Mouse (Mus musculus) mesoderm, embryonic 11.5 days (tissue): ENCODE data around the gene Pgs1.

ENCODE experiments used
- DNase-seq: peaks from one replicate; pipeline ENCODE4 v3.0.0-alpha.2; 2012; ENCODE audit warnings: low read depth, low spot score

Pgs1 gene

DNA sequence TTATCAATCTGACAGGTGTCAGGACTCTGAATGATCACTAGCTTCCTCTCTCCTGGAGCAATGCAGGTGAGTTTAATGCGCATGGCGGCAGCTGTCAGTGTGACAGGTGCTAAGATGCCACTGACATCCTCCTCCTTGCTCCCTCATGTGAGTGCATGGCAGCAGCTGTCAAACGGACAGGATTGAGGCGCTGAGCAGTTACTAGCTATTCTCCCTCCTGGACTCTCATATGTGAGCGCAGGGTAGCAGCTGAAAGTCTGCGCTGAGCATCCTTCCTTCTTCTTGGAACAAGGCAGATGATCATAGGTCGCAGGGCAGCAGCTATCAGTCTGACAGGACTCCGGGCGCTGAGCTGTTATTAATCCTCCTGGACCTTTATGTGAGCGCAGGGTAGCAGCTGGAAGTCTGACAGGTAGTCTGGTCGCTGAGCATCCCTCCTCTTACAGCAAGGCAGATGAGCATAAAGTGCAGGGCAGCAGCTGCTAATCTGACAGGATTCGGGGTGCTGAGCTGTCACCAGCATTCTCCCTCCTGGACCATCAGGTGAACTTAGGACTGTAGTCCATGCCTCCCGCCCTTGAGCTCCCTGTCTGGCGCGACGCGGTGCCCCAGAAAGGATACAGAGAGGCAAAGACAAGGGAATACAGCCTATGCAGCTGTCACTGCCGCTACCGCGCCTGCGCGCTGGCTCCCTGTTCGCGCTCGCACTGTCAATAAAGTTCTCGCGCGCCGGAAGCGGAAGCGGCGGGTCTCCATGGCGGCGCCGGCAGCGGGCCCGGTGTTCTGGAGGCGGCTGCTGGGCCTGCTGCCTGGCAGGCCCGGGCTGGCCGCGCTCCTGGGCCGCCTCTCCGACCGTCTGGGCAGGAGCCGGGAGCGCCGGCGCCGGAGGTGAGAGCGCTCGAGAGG lies at the start of gene Pgs1:
Gene Pgs1, plus strand, starts transcription at position 167 of the 906 bp plus-strand sequence.
- DNase-seq = peak; percentile 93

DNA sequence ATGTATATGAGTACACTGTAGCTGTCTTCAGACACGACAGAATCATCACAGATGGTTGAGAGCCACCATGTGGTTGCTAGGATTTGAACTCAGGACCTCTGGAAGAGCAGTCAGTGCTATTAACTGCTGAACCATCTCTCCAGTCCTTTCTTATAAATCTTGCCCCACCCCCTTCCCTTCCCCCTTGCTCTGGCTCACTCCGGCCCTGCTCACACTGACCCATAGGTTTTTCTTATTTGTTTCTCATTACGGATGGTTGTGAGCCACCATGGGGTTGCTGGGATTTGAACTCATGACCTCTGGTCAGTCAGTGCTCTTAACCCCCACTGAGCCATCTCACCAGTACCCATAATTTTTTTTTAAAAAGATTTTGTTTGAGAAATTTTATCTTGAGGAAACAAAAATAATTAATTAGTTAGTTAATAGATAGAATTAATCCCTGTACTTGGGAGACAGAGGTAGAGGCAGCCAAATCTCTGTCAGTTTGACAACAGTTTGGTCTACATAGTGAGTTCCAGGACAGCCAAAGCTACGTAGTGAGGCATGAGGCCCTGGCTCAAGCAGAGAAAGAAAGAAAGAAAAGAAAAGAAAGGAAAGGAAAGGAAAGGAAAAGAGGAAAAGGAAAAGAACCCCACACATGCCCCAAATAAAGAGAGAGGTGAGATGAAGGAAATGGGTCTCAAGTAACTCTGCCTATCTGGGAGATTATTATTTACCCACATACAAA lies 46.9 kb upstream of the Pgs1 start:
- DNase-seq = no peak

DNA sequence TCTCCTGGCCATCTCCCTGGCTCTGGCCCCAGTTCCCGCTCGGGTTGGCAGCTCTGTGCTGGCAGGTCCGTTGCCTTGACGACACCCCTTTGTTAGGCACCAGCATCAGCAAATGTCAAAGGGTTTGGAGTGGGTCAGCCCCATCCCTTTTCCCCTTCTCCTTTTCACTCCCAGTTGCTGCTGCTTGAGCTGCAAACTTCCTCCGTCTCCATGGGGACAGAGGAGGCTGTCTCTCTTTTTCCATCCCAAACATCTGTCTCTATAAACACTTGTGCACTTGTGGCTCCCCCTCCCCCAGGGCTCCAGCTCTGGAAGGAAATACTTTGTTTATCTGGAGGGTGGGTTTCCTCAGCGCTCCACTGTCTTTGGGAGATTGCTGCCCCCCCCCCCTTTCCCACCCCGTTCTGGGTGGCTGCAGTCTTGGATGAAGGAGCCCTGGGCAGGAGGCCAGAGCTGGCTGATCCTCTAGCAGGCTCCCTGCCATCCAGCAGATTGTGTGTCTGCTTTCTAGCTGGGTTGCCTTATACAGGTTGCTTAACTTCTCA lies 46.3 kb upstream of the Pgs1 start:
- peak; percentile 89 for DNase-seq

DNA sequence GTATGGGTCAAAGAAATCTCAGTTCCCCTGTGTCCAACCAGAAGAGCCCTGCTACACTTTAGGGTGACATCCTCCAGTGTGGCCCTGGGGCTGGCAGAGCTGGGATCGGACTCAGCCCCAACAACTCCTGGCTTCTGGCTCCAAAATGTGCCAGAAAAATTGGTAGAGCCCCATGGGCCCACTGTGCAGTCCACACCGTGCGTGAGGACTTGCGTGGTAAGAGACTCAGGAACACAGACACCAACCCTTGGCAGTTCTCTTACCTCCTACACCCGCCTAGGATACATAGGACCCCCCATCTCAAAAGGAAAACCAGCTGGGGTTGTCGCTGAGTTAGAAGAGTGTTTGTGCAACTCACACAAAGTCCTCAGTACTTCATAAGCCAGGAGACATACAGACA lies 45.2 kb upstream of the Pgs1 start:
- DNase-seq = no peak

DNA sequence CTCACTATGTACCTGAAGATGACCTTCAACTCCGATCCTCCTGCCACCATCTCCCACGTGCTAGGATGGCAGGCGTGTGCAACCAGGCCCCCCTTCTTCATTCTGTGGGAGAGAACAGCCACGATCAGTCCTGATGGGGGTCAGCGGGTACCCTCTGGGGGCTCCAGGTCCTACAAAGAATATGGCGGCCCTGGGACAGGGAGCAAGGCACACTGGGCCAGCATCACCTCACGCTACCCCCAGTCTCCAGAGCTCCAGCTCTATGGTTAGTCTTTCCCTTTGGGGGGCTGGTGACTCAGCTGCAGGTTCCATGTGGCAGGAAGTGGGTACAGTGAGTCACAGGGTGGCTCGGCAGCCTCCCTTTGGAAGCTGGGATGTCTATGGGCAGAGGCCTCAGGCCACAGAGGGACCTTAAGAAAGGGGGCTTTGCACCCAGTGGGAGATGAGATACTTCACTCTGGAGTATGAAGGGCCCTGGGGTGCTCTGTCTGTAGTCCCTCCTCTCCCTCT lies 44.7 kb upstream of the Pgs1 start:
- no peak for DNase-seq

DNA sequence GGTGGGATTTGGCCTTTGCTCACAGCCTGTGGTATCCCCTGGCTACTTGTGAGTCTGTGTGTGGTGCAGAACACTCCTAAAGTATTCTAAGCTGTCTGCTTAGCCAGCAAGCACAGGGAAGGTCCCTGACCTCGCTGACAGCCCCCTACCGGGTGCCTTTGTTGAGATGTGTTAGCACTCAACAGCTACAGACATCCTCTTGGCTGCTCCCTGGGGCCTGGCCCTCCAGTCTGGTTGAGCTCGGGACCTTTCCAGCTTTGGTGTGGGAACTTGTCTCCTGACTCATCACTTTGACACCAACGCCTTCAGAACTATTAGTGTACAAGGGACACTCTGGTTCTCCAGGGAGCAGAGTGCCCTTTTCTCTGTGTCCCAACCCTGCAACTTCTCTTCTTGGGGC lies 44.2 kb upstream of the Pgs1 start:
- no peak for DNase-seq

DNA sequence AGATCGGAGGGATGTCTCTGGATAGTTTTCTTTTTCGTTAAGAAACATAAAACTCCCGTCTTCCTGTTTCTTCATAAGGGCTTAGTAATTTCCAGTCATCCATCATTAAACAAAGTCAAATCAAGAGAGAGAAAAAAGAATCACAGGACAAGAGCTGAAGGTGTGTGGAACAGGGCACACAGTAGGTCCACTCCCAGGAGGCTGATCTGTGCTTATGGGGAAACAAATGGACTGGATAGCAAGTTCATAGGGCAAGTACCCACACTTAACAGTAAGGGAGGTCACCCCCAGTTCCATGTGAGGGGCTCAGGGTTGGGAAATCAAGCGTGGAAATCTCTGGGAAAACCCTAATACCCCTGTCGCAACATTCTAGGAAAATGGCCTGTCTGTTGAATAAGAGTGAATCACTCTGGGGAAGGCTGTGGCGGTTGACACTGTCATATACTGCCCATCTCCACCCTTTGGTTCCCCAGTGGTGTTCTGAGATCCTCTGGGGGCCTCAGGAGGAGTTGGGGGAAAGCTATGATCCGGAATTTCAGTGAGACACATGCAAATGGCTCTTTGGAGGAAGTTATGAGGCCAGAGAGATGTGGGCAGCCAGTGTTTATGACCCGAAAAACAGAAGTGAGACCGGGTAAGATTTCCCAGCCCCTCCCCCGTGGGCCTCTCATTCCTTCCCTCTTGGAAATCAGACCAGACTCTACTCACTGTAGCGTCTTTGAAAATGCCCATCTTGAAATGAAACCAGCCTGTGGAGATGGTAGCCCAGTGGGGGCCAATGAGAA lies 39.7 kb upstream of the Pgs1 start:
- no peak for DNase-seq

DNA sequence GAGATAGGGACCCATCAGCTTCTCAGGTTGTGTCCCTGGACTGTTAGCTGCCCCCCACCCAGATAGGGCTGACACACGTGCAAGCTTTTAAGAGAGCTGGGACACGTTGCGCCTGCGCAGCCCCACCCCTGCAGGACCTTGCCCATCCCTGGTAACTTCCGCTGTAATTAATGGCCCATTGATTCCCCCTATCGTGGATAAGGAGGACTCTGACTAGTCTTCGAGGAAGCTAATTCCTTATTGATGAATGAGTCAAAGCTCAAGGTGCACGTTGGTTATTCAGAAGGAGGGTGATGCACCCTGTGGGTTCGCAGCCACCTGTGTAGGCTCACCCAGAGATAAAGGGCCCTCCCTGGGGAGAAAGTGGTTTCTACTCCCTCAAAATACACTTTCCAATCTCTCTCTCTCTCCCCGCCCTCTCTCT lies 39.1 kb upstream of the Pgs1 start:
- DNase-seq = no peak

DNA sequence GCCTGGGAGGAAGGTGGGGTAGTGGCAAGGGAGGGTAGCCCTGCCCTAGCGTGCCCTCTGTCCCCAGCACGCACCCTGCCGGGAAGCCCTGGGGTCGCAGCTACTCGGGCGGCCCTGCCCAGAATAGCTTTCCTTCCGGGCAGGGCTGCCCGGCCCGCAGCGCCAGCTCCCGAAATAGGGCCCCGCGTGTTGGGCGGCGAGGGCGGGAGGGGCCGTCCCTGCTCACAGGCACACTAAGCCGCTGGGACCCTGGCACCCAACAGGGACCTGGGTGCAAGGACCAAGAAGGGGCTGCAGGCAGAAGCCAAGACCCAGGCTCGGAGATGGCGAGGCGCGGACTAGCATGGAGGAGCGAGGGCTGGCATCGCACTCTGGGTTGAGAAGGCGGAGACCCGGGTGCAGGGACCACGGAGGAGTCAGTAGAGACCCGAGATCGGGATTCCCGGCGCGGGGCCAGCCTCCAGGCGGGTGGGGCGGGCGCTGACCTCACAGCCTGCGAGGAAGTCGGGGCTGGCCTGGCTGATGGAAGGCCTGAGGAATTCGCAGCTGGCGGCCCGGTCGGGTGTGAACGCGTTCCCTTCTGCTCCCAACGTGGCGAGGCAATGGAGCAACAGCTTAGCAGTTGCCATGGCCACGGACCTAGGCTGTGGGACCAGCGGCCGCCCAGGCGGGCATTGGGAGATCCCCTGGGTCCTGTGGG lies 36.5 kb upstream of the Pgs1 start:
- peak; percentile 89 for DNase-seq

DNA sequence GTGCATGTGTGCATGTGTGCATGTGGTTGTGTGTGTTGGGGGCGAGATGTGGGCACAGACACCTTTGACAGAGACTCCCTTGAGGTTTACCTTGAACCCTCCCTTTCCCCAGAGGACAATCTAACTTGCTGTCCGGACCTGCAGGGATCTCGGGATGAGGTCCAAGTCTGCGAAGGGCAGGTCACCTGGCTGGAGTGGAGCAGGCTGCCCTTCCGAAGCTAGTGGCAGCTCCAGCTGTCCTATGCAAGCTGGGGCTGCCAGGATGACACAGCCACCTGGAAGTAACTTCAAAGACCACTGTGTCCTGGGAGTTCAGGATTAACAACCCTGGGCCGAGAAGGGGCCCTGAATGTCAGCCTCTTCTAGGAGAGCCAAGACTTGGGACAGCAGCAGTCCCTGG lies 34.7 kb upstream of the Pgs1 start:
- DNase-seq = no peak

DNA sequence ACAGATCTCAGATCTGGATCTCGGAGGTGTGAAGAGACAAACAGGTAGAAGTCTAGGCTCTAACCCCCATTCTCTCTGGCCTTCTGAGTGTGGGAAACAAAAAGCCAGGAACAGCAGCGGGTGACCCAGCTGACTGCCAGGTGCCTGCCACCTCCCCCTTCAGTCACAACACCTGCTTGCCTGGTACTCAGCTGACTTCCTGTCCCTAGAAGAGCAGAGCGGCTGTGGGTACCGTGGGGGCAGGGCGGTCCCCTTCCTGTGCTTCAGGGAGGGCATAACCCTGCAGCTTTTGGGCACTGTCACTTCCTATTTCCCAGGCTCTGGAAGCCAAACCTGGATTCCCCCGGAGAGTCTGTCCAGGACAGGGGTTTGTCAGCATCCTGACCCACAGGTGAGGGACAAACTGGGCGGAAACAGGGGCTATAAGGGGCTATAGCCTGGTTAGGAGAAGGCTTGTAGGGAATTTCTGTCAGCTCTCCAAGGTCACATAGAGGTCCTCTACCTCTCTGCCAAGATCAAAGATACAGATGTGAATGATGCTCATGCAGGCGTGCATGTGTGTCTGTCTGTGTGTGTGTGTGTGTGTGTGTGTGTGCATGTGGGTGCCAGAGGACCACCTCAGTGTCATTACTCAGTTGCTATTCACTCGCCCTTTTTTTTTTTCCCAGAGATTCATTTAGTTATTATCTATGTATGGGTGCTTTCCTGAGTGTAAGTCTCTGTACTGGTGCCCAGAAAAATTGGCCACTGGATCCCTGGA lies 33.7 kb upstream of the Pgs1 start:
- DNase-seq = no peak

DNA sequence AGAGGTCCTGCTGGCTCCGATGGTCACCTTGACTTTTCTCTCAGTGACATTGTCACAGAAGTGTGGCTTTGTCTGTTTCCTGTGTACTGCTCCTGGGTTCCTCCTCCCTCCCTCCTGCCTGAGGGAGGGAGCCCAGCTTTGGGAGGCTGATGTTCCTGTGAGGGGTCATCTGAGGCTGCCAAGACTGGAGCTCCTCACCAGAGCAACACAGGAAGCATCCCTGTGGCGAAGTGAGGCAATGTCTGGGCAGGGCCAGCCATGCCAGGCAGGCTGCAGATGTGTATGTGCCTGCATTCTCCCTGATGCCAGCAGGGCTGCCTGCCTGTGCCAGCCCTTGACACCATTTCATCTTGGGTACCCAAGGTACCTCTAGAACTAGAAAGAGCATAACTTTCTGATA lies 32.0 kb upstream of the Pgs1 start:
- no peak for DNase-seq

DNA sequence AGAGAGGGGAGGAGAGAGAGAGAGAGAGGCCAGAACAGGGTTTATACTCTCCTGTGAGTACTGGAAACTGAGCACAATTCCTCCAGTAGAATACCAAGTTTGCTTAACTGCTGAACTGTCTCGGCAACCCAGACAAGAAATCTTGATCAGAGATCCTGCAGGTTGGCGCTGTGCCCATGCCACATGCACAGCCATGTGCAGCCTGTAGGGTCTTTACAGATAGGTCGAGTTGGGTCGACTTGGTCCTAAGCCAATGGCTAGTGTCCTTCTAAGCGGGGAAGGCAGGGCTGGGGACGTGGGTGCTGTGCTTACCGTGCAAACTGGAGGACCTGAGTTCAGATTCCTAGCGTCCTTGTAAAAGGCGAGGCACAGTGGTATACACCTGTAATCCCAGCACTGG lies 31.3 kb upstream of the Pgs1 start:
- DNase-seq = no peak

DNA sequence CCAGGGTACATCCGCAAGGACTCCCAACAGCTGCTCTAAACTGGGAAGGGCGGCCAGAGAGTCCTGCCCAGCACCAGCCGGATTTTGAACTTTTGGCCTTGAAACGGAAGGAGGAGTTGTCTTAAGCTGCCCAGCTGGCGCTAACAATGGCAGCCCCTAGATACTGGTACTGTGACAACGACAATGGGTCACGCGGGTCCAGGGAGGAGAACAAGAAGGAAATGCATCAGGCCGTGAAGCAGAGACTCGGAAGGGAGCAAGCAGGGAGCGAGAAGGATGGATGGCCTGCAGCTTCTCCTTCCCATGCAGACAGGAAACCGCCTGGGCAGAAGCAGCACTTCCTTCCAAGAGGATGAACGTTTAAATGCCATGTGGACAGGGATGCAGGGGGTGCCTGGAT lies 30.5 kb upstream of the Pgs1 start:
- DNase-seq = no peak

DNA sequence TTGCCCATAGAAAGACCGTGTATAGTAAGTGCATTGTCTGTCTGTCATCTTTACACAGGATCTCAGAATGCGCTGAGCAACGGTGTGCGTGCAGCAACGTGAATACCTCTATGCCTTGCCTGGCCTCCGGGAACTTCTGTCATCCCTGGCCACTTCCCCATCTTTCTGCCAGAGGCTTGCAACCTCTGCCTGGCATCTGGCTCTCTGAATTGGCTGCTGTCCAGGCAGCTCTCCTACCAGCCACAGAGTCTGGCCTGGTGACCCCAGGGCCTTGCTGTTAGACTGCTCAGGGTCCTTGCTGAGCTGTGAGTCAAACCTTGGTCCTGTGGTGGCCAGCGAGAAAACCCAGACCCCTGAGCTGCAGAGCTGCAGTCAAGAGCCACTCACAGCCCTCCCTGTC lies 27.9 kb upstream of the Pgs1 start:
- DNase-seq = no peak

DNA sequence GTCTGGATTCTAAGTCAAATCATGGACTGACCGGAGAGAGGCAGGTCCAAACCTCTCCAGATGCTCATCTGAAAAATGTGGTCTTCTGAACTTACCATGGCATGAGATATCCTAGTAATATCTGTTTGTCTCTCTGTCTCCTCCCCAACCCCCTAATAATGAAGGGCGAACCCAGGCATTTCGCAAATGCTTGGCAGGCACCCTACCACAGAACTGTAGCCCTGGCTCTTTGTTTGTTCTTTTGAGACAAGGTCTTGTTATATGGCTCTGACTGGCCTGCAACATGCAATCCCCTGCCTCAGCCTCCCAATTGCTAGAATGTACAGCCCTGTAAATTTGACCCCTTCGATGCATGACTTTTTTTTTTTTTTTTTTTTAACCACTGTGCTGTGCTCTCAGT lies 26.9 kb upstream of the Pgs1 start:
- DNase-seq = no peak

DNA sequence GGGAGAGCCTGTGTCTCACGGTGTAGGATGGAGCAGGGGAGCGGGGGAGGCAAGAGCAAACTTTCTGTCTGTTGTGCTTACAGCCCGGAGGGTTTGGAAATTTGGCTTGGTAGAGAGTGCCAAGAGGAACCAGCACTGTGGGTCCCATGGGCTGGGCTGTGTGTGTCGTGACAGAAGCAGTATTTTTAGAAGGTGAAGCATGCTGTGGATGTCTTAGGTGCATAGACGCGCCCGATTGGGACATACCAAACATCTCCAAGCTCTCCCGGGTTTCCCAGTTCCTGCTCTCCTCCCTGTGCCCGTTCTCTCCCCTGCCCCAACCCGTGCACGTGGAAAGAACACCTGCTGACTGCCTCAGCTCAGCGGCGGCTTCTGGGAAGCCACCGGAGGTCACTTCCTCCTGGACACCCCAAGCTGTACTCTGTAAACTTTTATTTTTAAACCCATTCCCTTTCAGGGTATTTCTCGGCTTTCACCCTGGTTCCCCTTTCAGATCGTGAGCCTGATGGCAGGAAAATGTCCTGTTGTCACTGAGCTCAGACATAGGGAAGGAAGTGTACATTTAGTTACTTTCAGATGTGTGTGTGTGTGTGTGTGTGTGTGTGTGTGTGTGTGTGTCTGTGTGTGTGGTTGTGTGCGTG lies 26.2 kb upstream of the Pgs1 start:
- no peak for DNase-seq

DNA sequence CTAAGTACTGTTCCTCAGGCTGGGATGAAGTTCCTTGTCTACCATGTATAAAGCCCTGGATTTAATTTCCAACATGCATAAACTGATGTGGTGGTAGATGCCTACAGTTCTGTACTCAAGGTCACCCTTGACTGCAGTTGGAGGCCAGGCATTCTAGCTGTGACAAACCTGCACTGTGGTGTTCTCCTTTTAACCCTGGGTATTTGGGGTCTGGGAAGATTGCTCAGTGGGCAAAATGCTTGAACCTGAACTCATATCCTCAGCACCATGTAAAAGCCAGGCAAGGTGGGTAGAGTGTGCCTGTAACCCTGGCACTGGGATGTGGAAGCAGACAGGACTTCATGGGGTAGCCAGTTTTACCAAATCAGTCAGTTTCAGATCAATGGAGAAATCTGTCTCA lies 25.5 kb upstream of the Pgs1 start:
- no peak for DNase-seq

DNA sequence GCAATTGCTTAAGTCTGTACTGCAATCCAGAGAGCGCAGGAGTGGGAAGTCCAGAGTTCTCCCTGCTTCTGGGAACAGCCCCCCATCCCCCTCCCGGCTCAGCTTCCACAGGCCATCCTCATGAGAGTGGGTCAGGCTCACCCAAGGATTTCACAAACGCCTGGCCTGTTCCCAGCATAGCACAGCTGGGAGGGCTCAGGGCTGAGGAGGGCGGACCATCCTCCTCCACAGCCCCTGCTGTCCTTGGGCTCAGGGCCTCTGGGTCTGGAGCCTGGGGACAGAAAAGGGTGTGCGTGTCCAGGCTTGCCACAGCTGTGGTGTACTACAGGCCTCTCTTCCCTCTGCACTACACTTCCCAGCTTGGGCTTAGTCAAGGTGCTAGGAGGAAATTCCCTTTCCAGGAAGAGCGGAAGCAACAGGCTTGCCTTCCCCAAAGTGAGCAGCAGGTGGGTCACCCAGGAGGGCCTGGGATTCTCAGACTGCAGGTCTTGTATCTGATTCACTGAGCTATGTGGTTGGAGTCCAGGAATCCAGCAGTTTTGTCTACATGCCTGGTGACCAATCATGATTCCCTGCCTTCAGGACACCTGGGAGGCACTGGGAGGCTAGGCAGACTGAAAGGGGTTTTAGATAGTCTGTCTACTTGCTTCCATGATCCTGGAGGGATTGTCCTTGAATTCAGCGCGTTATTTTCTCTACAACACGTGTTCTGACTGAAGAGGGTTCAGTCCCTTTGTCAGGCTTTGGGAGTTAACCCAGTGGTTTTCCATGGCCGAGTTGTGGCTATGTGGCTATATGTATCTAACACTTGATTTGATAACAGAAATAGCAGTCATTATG lies 23.6 kb upstream of the Pgs1 start:
- peak; percentile 26 for DNase-seq
